Mouse (Mus musculus) ES-Bruce4 (cell line): ENCODE data around the gene Tmem251.

Source experiments
- CTCF ChIP-seq: IDR thresholded peaks from one replicate; pipeline ENCODE4 v1.8.1; 2011; ENCODE audit warnings: low read depth, low read length
- POLR2A ChIP-seq: IDR thresholded peaks from one replicate; pipeline ENCODE4 v1.8.1; 2011; ENCODE audit warnings: low read length; ENCODE audit not compliant: insufficient read depth

DNA sequence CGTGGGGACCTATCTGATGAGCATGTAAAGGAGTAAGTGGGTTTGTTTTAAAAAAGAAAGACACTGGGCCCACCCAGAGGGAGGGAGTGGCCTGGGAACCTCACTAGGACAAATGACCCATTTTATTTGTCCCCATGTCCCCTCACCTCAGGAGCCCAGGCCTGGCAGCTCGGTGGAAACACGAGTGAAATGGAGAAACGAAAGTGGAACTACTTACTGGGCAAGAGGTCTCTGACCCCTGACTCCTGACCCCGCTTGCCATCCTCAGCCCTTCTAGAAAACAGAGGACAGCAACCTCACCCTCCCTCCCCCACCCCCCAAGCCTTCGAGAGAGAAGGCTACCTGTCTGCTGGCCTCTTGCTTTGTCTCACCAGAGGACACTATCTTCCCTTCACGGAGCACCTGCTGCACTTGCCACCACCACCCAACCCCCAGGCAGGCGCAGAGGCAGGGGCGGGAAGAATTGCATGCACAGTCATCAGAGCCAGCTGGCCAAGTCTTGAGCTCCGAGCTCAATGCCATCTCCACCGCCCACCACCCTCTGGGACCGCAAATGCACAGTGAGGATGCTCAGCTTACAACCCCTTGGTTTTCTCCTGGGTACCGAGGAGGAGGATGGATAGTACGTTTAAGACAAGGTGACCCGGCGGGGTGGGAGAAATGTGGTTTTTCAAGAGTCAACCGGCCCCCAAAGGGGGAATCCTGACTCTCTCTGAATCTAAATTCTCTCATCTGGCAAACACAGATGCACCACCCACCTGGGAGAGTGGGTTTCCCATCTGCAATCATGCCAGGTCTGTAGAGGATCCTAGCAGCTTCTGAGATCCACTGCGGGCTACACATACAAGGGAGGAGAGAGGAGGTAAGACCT lies 48.0 kb upstream of the Tmem251 start:
- TF ChIP-seq POLR2A (no peak), CTCF (no peak)
